Mouse (Mus musculus) intestine, embryonic 15.5 days (tissue): Measurements from ENCODE around the gene Rapgef6. TPM values are rescaled to one million over a fixed set of nuclear protein-coding genes. Genes with fewer than 3 reads are reported as not detected.
A peak's percentile ranks its signal among the peaks of the same experiment; 100 is the strongest.

Source experiments
- ATAC-seq: fragments of 200-750 bp; cut with Nextera tagmentation; 2 replicates; pipeline ENCODE4 v1.8.0; 2017; ENCODE audit warnings: moderate TSS enrichment, moderate library complexity
- H3K27ac ChIP-seq: fragments of 300-500 bp; sonication (generic); 2 replicates; pipeline ENCODE4 v1.5.1; 2015; ENCODE audit warnings: mild to moderate bottlenecking, inconsistent platforms
- H3K27me3 ChIP-seq: fragments of 300-500 bp; sonication (generic); replicated peaks from 2 replicates; pipeline ENCODE4 v1.6.1; 2015; ENCODE audit warnings: inconsistent platforms
- H3K36me3 ChIP-seq: fragments of 300-500 bp; sonication (generic); 2 replicates; pipeline ENCODE4 v1.6.1; 2015; ENCODE audit warnings: inconsistent platforms
- H3K4me1 ChIP-seq: fragments of 300-500 bp; sonication (generic); replicated peaks from 2 replicates; pipeline ENCODE4 v1.6.1; 2015; ENCODE audit warnings: inconsistent platforms
- H3K4me2 ChIP-seq: fragments of 300-500 bp; sonication (generic); replicated peaks from 2 replicates; pipeline ENCODE4 v1.6.1; 2015; ENCODE audit warnings: mild to moderate bottlenecking, inconsistent platforms
- H3K4me3 ChIP-seq: fragments of 300-500 bp; sonication (generic); replicated peaks from 2 replicates; pipeline ENCODE4 v1.5.1; 2015; ENCODE audit warnings: inconsistent platforms
- H3K9ac ChIP-seq: fragments of 300-500 bp; sonication (generic); 2 replicates; pipeline ENCODE4 v1.6.1; 2015; ENCODE audit warnings: inconsistent platforms
- H3K9me3 ChIP-seq: fragments of 300-500 bp; sonication (generic); 2 replicates; pipeline ENCODE4 v1.6.1; 2016; ENCODE audit warnings: inconsistent platforms
- WGBS: fragments of 180-500 bp; shearing (Covaris S2); methylation state at CpG from one replicate; pipeline ENCODE4 v1.1.7; 2015; 5-methylcytosine and 5-hydroxymethylcytosine counted together
- polyA plus RNA-seq: library from polyadenylated mRNA; unstranded; fragments of >200 nt; fragmentation: Nextera tagmentation; extraction: Ambion mirVana; gene quantifications from 2 replicates; pipeline ENCODE4 v1.2.1, GENCODE M21; 2015

The Rapgef6 gene
- polyA plus RNA-seq, 1 experiment from 2014 or later: 32.0 TPM

GRCm38 (mm10) chr11:54699972-54700371, 177.3 kb downstream of the Rapgef6 start:
- no peak for ATAC-seq
- Histone ChIP-seq H3K36me3 (0 out of 2 replicates have a peak, but pooled peaks cover 4% of the 10 kb centered on the region), H3K27me3 (no peaks in the 10 kb centered on the region), H3K4me2 (no peak overlapping the region), H3K4me1 (no peaks in the 10 kb centered on the region), H3K9ac (no peak overlapping the region), H3K9me3 (no peaks in the 10 kb centered on the region), H3K4me3 (no peak overlapping the region), H3K27ac (no peak overlapping the region)
- 86% methylated on average over 3 of the region's 3 CpGs for WGBS

GRCm38 (mm10) chr11:54701848-54702247, 179.2 kb downstream of the Rapgef6 start:
- no peaks in the 10 kb centered on the region for H3K4me1 ChIP-seq
- H3K4me3 ChIP-seq: no peak overlapping the region
- WGBS: 88% methylated on average over 8 of the region's 8 CpGs
- H3K27me3 ChIP-seq: no peaks in the 10 kb centered on the region
- ATAC-seq: no peak
- no peaks in the 10 kb centered on the region for H3K36me3 ChIP-seq
- no peak overlapping the region for H3K27ac ChIP-seq
- no peak overlapping the region for H3K4me2 ChIP-seq
- no peaks in the 10 kb centered on the region for H3K9me3 ChIP-seq
- H3K9ac ChIP-seq: no peak overlapping the region

- no peak overlapping the region for H3K4me2 ChIP-seq
- H3K9ac ChIP-seq: no peak overlapping the region
- H3K27ac ChIP-seq: no peak overlapping the region
- no peaks in the 10 kb centered on the region for H3K4me1 ChIP-seq
- WGBS: 39% methylated on average over 4 of the region's 4 CpGs
- H3K9me3 ChIP-seq: no peaks in the 10 kb centered on the region
- no peaks in the 10 kb centered on the region for H3K27me3 ChIP-seq
- no peaks in the 10 kb centered on the region for H3K36me3 ChIP-seq
- peak; percentile 58; the same call in 1 of the 2 replicates for ATAC-seq
- H3K4me3 ChIP-seq: no peak overlapping the region
These were observed 180.7 kb downstream of the Rapgef6 start for GRCm38 (mm10) chr11:54703306-54703705.

- no peaks in the 10 kb centered on the region for H3K36me3 ChIP-seq
- 87% methylated on average over 2 of the region's 2 CpGs for WGBS
- no peak overlapping the region for H3K9ac ChIP-seq
- no peaks in the 10 kb centered on the region for H3K27me3 ChIP-seq
- no peak overlapping the region for H3K27ac ChIP-seq
- no peak for ATAC-seq
- H3K4me2 ChIP-seq: no peak overlapping the region
- no peaks in the 10 kb centered on the region for H3K4me1 ChIP-seq
- H3K9me3 ChIP-seq: no peaks in the 10 kb centered on the region
- H3K4me3 ChIP-seq: no peak overlapping the region
These were observed 185.5 kb downstream of the Rapgef6 start for GRCm38 (mm10) chr11:54708153-54708552.

GRCm38 (mm10) chr11:54709645-54710044, 187.0 kb downstream of the Rapgef6 start:
- Histone ChIP-seq H3K9ac (no peak overlapping the region), H3K4me3 (no peak overlapping the region), H3K27me3 (no peaks in the 10 kb centered on the region), H3K27ac (no peak overlapping the region), H3K9me3 (no peaks in the 10 kb centered on the region), H3K4me2 (no peak overlapping the region), H3K36me3 (0 out of 2 replicates have a peak, but pooled peaks cover 3% of the 10 kb centered on the region), H3K4me1 (no peaks in the 10 kb centered on the region)
- no peak for ATAC-seq
- WGBS: 55% methylated on average over 2 of the region's 2 CpGs

- WGBS: 85% methylated on average over 4 of the region's 4 CpGs
- ATAC-seq: no peak
- Histone ChIP-seq H3K4me3 (no peak overlapping the region), H3K9me3 (no peaks in the 10 kb centered on the region), H3K4me2 (no peak overlapping the region), H3K9ac (no peak overlapping the region), H3K27me3 (no peaks in the 10 kb centered on the region), H3K27ac (no peak overlapping the region), H3K4me1 (no peaks in the 10 kb centered on the region), H3K36me3 (peaks cover 4% of the 10 kb centered on the region; the same call in 1 of the 2 replicates)
These were observed 188.1 kb downstream of the Rapgef6 start for GRCm38 (mm10) chr11:54710512-54711293.

GRCm38 (mm10) chr11:54712849-54713248, 190.2 kb downstream of the Rapgef6 start:
- ATAC-seq: no peak
- Histone ChIP-seq H3K36me3 (peaks cover 11% of the 10 kb centered on the region), H3K4me1 (no peaks in the 10 kb centered on the region), H3K4me3 (no peak overlapping the region), H3K27ac (no peak overlapping the region), H3K9me3 (no peaks in the 10 kb centered on the region), H3K4me2 (no peak overlapping the region), H3K9ac (no peak overlapping the region), H3K27me3 (no peaks in the 10 kb centered on the region)
- WGBS: 66% methylated on average over 2 of the region's 2 CpGs

GRCm38 (mm10) chr11:54717893-54718292, 195.2 kb downstream of the Rapgef6 start:
- no peak overlapping the region for H3K4me2 ChIP-seq
- H3K36me3 ChIP-seq: peaks cover 22% of the 10 kb centered on the region

GRCm38 (mm10) chr11:54718601-54719000, 196.0 kb downstream of the Rapgef6 start:
- Histone ChIP-seq H3K9ac (no peak overlapping the region), H3K36me3 (peaks cover 25% of the 10 kb centered on the region), H3K4me1 (no peaks in the 10 kb centered on the region), H3K27me3 (no peaks in the 10 kb centered on the region), H3K4me2 (no peak overlapping the region), H3K27ac (no peak overlapping the region), H3K9me3 (no peaks in the 10 kb centered on the region), H3K4me3 (no peak overlapping the region)
- ATAC-seq: no peak
- WGBS: 88% methylated on average over 3 of the region's 3 CpGs

More at GRCm38 (mm10) chr11:54717893-54718292, 195.2 kb downstream of the Rapgef6 start:
- Histone ChIP-seq H3K27me3 (no peaks in the 10 kb centered on the region), H3K4me1 (no peaks in the 10 kb centered on the region), H3K9ac (no peak overlapping the region), H3K9me3 (no peaks in the 10 kb centered on the region), H3K27ac (no peak overlapping the region), H3K4me3 (no peak overlapping the region)
- no peak for ATAC-seq
- 83% methylated on average over 3 of the region's 3 CpGs for WGBS

- 89% methylated on average over 6 of the region's 6 CpGs for WGBS
- no peak overlapping the region for H3K27ac ChIP-seq
- no peak overlapping the region for H3K9ac ChIP-seq
- no peaks in the 10 kb centered on the region for H3K27me3 ChIP-seq
- peaks cover 14% of the 10 kb centered on the region for H3K36me3 ChIP-seq
- H3K9me3 ChIP-seq: no peaks in the 10 kb centered on the region
- H3K4me2 ChIP-seq: no peak overlapping the region
- ATAC-seq: no peak
- H3K4me3 ChIP-seq: no peak overlapping the region
- no peaks in the 10 kb centered on the region for H3K4me1 ChIP-seq
These were observed 199.4 kb downstream of the Rapgef6 start for GRCm38 (mm10) chr11:54722057-54722456.

- 85% methylated on average over 4 of the region's 4 CpGs for WGBS
- H3K36me3 ChIP-seq: peaks cover 14% of the 10 kb centered on the region
These were observed 201.8 kb downstream of the Rapgef6 start for GRCm38 (mm10) chr11:54724353-54725034.

GRCm38 (mm10) chr11:54726571-54727062, 204.0 kb downstream of the Rapgef6 start:
- H3K4me2 ChIP-seq: no peak overlapping the region
- no peak overlapping the region for H3K4me3 ChIP-seq
- no peaks in the 10 kb centered on the region for H3K4me1 ChIP-seq
- peaks cover 7% of the 10 kb centered on the region for H3K36me3 ChIP-seq
- WGBS: 75% methylated on average over 3 of the region's 3 CpGs
- no peak for ATAC-seq
- no peak overlapping the region for H3K27ac ChIP-seq
- H3K27me3 ChIP-seq: no peaks in the 10 kb centered on the region
- no peak overlapping the region for H3K9ac ChIP-seq
- no peaks in the 10 kb centered on the region for H3K9me3 ChIP-seq

More at GRCm38 (mm10) chr11:54724353-54725034, 201.8 kb downstream of the Rapgef6 start:
- Histone ChIP-seq H3K4me2 (no peak overlapping the region), H3K27me3 (no peaks in the 10 kb centered on the region), H3K4me1 (no peaks in the 10 kb centered on the region), H3K9me3 (no peaks in the 10 kb centered on the region), H3K4me3 (no peak overlapping the region), H3K27ac (no peak overlapping the region), H3K9ac (no peak overlapping the region)
- no peak for ATAC-seq
